Mouse (Mus musculus) testis, adult 2 months (tissue): ENCODE data around the gene Sox5.

ENCODE experiments used
- CTCF ChIP-seq: fragments of 200-500 bp; IDR thresholded peaks from 2 replicates; pipeline ENCODE4 v1.5.1; 2012; ENCODE audit warnings: low read depth, mild to moderate bottlenecking, inconsistent platforms, low read length, moderate library complexity; ENCODE audit not compliant: control insufficient read depth, insufficient read depth, insufficient replicate concordance
- POLR2A ChIP-seq: fragments of 200-500 bp; IDR thresholded peaks from 2 replicates; pipeline ENCODE4 v1.6.1; 2012; ENCODE audit warnings: low read depth, mild to moderate bottlenecking, inconsistent platforms, low read length, moderate library complexity; ENCODE audit not compliant: control insufficient read depth

- no peak for TF ChIP-seq CTCF
- TF ChIP-seq POLR2A: no peak
Measured at GRCm38 (mm10) chr6:144504197-144504551, 277.6 kb downstream of the Sox5 start.
